Mouse (Mus musculus): ENCODE data around the gene Art4.

DNA sequence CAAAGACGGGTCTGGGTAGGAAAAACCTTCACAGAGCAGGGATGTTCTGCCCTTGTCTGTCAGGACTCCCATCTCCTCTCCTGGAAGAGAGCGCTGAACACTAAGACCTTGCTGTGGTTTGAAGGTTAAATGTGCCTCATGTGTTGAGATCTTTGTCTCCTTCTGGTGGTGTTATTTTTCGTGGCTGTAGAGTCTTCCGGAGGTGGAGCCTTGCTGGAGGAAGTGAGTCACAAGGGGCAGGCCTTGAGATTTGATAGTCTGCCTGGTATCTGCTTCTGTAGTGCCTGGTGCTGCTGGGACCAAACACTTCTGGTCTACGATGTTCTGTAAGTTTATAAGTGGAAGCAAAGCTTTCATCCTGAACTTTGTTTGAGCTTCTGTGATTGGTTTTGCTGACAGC is 8.6 kb downstream of the Art4 start:
- no peak for TF ChIP-seq CTCF (IDR thresholded peaks at IDR 0.05)
- no peak for TF ChIP-seq EP300 (IDR thresholded peaks at IDR 0.05; ENCODE audit: insufficient read depth, low read depth, low read length)

Data from heart, adult 2 months (tissue).